Mouse (Mus musculus): ENCODE data around the gene D430041D05Rik.

D430041D05Rik gene

DNA sequence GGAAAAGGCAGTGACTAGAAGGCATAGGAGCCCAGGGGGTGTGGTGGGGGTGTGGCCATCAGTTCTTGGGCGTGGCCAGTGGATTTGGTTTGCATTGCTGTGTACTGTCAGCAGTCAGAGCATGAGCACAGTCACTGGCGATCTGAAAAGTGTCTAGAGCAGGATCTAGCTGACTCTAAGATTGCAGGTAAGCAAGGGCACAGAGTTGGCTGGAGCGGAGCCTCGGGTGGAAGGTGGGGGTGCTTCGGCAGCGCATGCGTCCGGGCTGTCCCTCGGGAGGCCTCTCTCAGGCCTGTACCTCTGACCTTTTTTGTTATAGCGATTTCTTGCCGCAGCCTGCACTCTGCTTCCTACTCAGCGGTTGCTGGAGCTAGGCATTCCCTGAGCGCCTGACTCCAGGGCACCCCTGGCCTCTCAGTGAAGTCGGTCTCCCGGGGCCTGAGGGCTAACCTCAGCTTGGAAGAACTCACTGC, 315.0 kb downstream of the D430041D05Rik start, which contains the start of gene Cd59a:
TSS of gene Cd59a (plus strand) at position 61 of the 473 bp plus-strand sequence.
- in situ Hi-C loops (cut with MboI; ENCODE audit: low sequenced_read_pairs), result no loop called here

DNA sequence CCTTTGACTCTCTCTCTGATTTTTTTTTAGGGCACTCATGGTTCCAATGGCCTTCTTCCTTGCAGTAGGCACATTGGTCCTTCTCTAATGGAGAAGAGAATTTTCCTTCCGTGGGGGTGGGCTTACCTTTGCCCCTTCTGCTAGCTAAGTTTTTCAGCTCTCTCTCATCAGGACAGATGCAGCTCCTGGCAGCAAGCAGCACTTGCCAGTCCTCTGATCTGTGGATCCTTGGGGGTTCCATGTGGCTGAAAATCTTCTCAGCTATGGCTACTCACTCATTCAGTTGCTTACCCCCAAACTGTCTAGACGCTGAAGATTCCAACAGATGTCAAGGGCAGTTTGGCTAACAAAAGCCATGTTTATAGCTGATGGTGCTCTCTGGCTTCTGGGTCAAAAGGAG, 317.5 kb downstream of the D430041D05Rik start:
- in situ Hi-C loops (cut with MboI; ENCODE audit: low sequenced_read_pairs), result no loop called here
